Mouse (Mus musculus): ENCODE results near the gene Becn1.
"Not testable (repeated sequence)": the region's sequence is repeated elsewhere in the genome, so short reads cannot be mapped to it uniquely, and the experiment has no call there.

Becn1 gene

DNA sequence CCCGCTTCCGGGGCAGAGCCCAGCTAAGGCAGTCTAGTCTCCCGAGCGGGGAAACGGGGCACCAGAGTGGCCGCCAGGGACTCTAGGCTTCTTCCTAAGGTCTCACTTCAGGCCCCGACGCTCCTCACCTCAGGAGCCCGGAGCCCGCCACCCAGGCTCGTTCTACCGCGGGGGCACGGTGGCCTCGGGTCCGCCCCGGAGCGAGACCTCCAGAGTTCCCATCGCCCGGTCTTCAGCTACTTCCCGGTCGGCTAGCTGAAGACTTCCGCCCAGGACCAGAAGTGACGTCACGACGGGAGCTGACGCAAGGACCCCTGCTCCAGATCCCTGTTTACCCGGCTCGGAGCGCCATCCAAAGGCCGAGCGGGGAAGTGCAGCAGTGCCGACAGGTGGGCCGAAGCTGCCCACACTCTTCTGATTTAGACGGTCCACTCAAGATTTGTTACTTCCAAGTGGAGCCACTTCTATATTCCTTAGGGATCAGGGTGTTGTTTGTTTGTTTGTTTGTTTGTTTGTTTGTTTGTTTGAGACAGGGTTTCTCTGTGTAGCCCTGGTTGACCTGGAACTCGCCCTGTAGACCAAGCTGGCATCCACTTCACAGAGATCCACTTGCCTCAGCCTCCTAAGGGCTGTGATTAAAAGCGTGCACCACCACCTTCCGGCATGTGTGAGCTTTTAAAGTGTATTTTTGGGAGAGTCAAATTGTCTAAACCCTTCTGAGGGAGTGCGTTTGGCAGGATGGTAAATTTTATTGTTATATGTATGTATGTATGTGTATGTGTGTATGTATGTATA, at the start of gene Becn1:
Becn1 (minus strand) TSS at position 283 of the 795 bp plus-strand sequence.
- DNase-seq (ENCODE audit: low spot score in 2 of 2), result peak; percentile 97 to 98

DNA sequence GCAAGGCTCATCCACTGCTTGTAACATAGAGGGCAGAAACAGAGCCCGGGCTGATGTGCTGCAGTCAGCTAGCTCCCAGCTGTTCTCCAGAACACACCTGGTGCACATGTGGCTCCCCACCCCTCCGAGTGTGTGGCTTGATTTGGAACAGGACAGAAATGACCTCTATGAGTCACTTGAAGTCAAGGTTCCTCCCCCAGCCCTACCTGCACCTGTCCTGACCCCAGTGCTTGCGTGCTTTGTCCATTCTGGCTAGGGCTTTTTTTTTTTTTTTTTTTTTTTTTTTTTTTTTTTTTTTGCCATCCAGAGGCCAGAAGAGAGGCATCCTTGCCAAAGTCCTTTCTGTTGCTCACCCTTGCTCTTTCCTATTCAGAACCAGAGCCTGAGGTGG, 49.6 kb upstream of the Becn1 start:
- no peak for DNase-seq (ENCODE audit: low spot score in 2 of 2)

- DNase-seq (ENCODE audit: low spot score in 2 of 2), result no peak
These were observed 49.1 kb upstream of the Becn1 start for GRCm38 (mm10) chr11:101351100-101351720.

- no peak for DNase-seq (ENCODE audit: low spot score in 2 of 2)
These were observed 47.1 kb upstream of the Becn1 start for GRCm38 (mm10) chr11:101349216-101349615.

DNA sequence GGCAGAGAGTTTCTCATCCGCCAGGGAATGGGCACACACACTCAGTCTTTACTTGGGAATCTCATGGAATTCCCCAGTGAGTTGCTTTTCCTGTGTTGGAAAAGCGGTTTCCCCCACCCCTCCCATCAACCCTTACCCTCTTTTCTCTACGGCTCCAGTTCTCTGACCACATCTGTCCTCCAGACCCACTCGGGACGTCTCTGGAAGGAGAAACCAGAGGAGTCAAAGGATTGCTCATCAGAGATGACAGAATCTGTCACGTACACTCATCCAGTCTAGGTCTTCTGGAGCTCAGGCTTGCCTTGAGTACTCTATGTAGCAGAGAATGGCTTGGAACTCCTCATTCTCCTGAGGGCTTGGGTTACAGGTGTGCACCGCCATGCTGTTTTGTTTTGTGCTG, 46.7 kb upstream of the Becn1 start:
- no peak for DNase-seq (ENCODE audit: low spot score in 2 of 2)

- no peak for DNase-seq (ENCODE audit: low spot score in 2 of 2)
These were observed 45.1 kb upstream of the Becn1 start for GRCm38 (mm10) chr11:101347083-101347775.

- no peak for DNase-seq (ENCODE audit: low spot score in 2 of 2)
These were observed 36.2 kb upstream of the Becn1 start for GRCm38 (mm10) chr11:101338123-101338760.

GRCm38 (mm10) chr11:101335685-101336084, 33.6 kb upstream of the Becn1 start:
- DNase-seq (ENCODE audit: low spot score in 2 of 2), result no peak

DNA sequence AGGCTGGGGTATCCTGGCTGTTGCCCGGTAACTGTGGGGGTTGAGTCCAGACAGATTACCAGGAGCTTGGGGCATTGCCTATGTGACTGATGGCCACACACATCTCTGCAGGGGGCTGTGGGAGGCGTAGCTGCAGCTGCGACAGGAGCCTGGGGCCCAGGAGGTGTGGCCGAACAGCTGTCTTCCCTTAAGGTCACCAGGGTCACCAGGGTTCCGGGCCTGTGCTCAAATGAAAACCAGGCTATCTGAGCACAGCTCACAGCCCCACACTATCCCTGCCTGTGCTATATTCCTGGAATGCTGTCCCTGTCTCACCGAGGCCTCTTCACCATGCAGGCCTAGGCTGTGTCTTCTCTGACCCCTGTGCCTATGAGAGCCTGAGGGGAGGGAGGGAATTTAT, 32.4 kb upstream of the Becn1 start:
- DNase-seq (ENCODE audit: low spot score in 2 of 2), result no peak

- DNase-seq (ENCODE audit: low spot score in 2 of 2), result no peak
These were observed 31.9 kb upstream of the Becn1 start for GRCm38 (mm10) chr11:101334023-101334422.

DNA sequence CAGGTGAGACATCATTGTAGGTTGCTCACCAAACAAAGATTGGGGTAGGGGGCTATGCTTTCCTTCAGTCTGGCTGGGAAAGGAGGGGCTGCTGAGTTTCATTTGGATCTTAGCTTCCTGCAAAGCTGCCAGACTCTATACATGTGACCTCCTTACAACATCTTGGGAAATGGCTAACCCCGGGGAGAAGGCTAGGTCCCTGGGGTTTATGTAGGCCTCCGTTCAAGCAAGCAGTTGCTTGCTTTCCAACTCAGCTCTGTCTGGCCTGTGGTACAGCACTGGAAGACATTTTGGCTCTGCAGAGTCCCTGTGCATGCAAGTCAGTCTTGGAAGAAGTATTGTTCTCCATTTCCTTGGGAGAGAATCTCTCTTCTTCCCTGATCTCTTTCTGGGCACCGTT, 30.5 kb upstream of the Becn1 start:
- DNase-seq (ENCODE audit: low spot score in 2 of 2), result no peak

DNA sequence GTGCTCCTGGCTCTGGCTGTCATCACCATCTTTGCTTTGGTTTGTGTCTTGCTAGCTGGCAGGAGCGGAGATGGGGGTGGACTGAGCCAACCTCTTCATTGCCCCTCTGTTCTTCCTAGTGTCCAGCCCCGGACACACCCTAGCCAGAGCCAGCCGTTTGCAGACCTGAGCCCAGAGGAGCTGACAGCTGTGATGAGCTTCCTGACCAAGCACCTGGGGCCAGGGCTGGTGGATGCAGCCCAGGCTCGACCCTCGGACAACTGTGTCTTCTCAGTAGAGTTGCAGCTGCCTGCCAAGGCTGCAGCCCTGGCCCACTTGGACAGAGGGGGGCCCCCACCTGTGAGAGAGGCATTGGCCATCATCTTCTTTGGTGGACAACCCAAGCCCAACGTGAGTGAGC, 28.9 kb upstream of the Becn1 start:
- DNase-seq (ENCODE audit: low spot score in 2 of 2), result not testable (repeated sequence)

DNA sequence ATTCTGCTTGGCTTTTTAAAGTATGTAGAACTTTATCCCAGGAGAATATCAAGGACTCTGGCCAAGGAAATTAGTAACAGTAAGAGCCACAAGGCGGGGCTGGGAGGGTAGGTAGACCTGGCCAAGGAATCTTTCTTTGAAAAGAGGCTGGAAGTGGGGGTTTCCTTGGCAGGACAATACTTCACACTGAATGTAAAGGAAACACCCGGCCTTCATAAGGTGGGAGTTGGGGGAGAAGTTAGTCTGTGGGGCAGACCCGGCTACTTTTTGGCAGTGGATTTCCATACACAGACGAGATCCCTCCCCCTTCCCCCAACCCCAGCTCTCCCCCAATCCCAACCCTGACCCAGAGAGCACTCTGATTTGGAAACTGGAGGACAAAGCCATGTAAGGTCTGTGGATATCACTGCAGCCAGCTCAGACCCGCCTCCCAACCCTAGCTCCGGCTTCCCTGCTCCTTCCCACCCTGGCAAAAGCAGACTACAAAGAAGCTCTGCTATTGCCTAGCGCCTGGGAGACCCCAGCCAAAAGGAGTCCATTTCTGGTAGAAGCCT, 28.4 kb upstream of the Becn1 start, which contains the start of gene Aoc3:
Aoc3 (plus strand) TSS at position 235 of the 554 bp plus-strand sequence.
- no peak for DNase-seq (ENCODE audit: low spot score in 2 of 2)

GRCm38 (mm10) chr11:101328941-101329635, 27.0 kb upstream of the Becn1 start:
- DNase-seq (ENCODE audit: low spot score in 2 of 2), result peak; percentile 39

- DNase-seq (ENCODE audit: low spot score in 2 of 2), result no peak
These were observed 25.2 kb upstream of the Becn1 start for GRCm38 (mm10) chr11:101327311-101327710.

DNA sequence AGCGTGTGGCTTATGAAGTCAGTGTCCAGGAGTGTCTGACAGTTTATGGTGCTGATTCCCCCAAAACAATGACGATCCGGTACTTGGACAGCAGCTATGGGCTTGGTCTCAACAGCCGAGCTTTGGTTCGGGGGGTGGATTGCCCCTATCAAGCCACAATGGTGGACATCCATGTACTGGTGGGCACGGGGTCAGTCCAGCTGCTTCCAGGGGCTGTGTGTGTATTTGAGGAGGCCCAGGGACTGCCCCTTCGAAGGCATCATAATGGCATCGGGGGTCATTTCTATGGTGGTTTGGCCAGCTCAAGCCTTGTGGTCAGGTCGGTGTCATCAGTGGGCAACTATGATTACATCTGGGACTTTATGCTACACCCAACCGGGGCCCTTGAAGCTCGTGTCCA, 24.1 kb upstream of the Becn1 start:
- no peak for DNase-seq (ENCODE audit: low spot score in 2 of 2)

DNA sequence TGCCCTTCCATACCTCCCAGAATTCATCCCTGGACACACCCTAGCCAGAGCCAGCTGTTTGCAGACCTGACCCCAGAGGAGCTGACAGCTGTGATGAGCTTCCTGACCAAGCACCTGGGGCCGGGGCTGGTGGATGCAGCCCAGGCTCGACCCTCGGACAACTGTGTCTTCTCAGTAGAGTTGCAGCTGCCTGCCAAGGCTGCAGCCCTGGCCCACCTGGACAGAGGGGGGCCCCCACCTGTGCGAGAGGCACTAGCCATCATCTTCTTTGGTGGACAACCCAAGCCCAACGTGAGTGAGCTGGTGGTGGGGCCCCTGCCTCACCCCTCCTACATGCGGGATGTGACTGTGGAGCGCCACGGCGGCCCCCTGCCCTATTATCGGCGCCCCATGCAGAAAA, 23.1 kb upstream of the Becn1 start:
- DNase-seq (ENCODE audit: low spot score in 2 of 2), result not testable (repeated sequence)

GRCm38 (mm10) chr11:101324763-101325162, 22.7 kb upstream of the Becn1 start, which contains the start of gene Aoc2:
Gene Aoc2, plus strand, starts transcription at chr11:101325063.
- DNase-seq (ENCODE audit: low spot score in 2 of 2), result no peak

GRCm38 (mm10) chr11:101323609-101324008, 21.5 kb upstream of the Becn1 start:
- peak; percentile 79 to 81 for DNase-seq (ENCODE audit: low spot score in 2 of 2)

- no peak for DNase-seq (ENCODE audit: low spot score in 2 of 2)
These were observed 14.4 kb upstream of the Becn1 start for GRCm38 (mm10) chr11:101316501-101316917.
